Mouse (Mus musculus) bone marrow macrophage, adult 2 months (primary cell): ENCODE results near the gene Rsg1. TPM values are rescaled to one million over a fixed set of nuclear protein-coding genes. Genes with fewer than 3 reads are reported as not detected.
A peak's percentile ranks its signal among the peaks of the same experiment; 100 is the strongest.

Experiments
- H3K27ac ChIP-seq: 2 replicates; pipeline ENCODE4 v1.5.1; 2012; ENCODE audit warnings: low read depth, low read length; ENCODE audit not compliant: insufficient read depth
- H3K4me1 ChIP-seq: 2 replicates; pipeline ENCODE4 v1.6.1; 2012; ENCODE audit warnings: low read length; ENCODE audit not compliant: control insufficient read depth, insufficient read depth
- H3K4me3 ChIP-seq: 2 replicates; pipeline ENCODE4 v1.5.1; 2012; ENCODE audit warnings: mild to moderate bottlenecking, low read length, moderate library complexity; ENCODE audit not compliant: insufficient read depth
- CTCF ChIP-seq: IDR thresholded peaks from 2 replicates; pipeline ENCODE4 v1.5.1; 2012; ENCODE audit warnings: low read depth, mild to moderate bottlenecking, low read length, moderate library complexity
- POLR2A ChIP-seq: IDR thresholded peaks from 2 replicates; pipeline ENCODE4 v1.6.1; 2012; ENCODE audit warnings: mild to moderate bottlenecking, low read depth, low read length, borderline replicate concordance
- polyA plus RNA-seq: library from polyadenylated mRNA; stranded (reverse); fragments of >200 nt; gene quantifications from 2 replicates; pipeline ENCODE4 v1.2.4, GENCODE M21; 2012; ENCODE audit not compliant: missing spikeins, insufficient read depth, insufficient read length

Rsg1 gene
- polyA plus RNA-seq, 1 experiment, result 0.92 TPM

DNA sequence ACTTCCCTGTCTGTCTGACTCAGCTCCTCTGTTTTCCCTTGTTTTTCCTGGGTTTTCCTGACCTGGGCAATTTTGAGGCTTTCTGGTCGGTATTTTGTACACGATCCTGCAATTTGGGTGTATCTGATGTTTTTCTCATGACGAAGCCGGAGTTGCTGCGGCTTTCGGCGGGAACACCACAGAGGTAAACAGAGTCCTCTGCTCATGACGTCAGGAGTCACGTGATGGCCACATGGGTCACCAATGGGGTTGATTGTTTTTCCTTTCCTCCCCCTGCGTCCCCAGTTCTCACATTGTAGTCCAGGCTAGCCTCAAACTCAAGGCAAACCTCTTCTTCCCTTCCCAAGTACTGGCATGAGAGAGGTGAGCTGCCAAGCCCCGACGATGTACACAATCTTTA lies 45.7 kb downstream of the Rsg1 start:
- TF ChIP-seq CTCF (no peak), POLR2A (no peak)
- H3K4me1 ChIP-seq, result no peaks in the 10 kb centered on the region
- H3K4me3 ChIP-seq, result no peak overlapping the region
- H3K27ac ChIP-seq, result no peak overlapping the region

DNA sequence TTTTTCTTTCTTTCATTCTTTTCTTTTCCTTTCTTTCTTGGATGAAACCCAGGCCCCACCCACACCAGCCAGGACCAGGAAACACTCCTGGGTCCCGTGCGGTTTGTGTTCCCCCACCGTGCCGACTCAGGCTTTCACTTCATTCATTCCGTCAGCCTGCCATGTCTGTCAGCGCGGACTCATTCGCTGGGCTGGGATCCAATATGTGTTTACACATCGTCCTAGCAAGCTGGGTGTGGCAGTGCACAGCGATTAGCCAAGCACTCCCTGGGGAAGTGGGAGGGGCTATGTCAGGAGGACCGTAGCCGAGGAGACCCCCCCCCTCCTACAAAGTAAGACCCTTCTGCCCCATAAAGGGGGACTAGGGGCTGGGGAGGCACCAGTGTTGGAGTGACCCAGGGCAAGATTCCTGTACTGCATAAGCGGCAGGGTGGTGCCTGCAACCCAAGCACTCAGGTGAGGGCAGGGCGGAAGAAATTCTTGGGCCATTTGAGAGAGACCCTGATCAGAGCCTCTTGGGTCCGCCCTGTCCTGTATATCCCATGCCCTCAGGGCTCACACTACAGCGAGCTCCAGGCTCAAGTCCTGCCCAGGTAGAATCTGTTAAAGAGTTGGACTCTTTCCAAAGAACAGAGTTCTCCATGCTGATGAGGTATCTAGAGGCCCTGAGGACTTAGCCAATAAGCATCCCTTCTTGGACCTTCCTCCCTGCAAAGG lies 46.4 kb downstream of the Rsg1 start:
- TF ChIP-seq CTCF, result no peak
- Histone ChIP-seq H3K4me1 (no peaks in the 10 kb centered on the region), H3K4me3 (no peak overlapping the region), H3K27ac (no peak overlapping the region)

GRCm38 (mm10) chr4:141262906-141263637 lies 49.3 kb downstream of the Rsg1 start:
- Histone ChIP-seq H3K4me1 (no peaks in the 10 kb centered on the region), H3K4me3 (no peak overlapping the region), H3K27ac (no peak overlapping the region)
- TF ChIP-seq POLR2A (no peak), CTCF (no peak)

DNA sequence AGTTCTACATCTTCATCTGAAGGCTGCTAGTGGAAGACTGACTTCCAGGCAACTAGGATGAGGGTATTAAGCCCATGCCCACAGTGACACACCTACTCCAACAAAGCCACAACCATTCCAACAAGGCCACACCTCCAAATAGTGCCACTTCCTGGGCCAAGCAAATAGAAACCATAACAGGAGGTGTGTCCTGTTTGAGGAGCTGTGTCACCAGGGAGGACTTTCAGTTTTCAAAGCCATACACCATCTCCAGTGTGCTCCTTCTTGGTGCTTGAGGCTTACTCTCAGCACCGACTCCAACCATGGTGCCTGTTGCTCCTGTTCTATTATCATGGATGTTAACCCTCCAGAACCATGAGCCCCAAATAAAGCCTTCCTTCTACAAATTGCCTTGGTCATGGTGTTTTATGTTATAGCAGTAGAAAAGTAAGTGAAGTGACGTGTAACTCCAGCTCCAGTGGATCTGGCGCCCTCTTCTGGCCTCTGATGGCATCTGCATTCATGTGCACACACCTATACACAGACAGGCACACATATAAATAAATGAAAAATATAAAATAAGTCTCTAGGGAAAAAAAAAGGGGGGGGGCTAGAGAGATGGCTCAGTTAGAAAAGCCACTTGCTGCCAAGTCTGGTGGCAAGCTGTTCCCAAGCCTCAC lies 52.4 kb downstream of the Rsg1 start:
- Histone ChIP-seq H3K4me3 (no peak overlapping the region), H3K4me1 (no peaks in the 10 kb centered on the region), H3K27ac (no peak overlapping the region)
- no peak for TF ChIP-seq CTCF
- TF ChIP-seq POLR2A, result no peak

DNA sequence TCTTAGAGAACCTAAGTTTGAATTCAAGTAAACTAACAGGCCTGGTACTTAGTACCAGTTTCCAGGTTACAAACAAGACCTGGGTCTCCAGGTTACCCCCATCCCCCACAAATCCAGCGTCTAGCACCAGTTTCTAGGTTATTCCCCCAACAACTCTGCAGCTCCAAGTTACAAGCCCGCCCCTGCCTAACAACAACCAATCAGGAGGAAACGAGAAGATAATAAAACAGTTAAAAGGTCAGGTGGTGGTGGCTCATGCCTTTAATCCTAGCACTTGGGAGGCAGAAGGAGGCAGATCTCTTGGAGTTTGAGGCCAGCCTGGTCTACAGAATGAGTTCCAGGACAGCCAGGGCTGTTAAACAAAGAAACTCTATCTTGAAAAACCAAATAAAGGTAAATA lies 53.5 kb downstream of the Rsg1 start:
- H3K27ac ChIP-seq, result no peak overlapping the region
- H3K4me1 ChIP-seq, result peaks cover 11% of the 10 kb centered on the region
- H3K4me3 ChIP-seq, result no peak overlapping the region
- TF ChIP-seq CTCF, result no peak
- no peak for TF ChIP-seq POLR2A

GRCm38 (mm10) chr4:141267837-141268236 lies 54.1 kb downstream of the Rsg1 start:
- TF ChIP-seq CTCF (peak; percentile 76), POLR2A (no peak)
- Histone ChIP-seq H3K27ac (no peak overlapping the region), H3K4me3 (no peak overlapping the region), H3K4me1 (peaks cover 15% of the 10 kb centered on the region)

GRCm38 (mm10) chr4:141268350-141268749 lies 54.6 kb downstream of the Rsg1 start:
- Histone ChIP-seq H3K4me3 (no peak overlapping the region), H3K27ac (no peak overlapping the region), H3K4me1 (peaks cover 15% of the 10 kb centered on the region)
- no peak for TF ChIP-seq CTCF
- TF ChIP-seq POLR2A, result no peak

- Histone ChIP-seq H3K4me1 (peaks cover 15% of the 10 kb centered on the region), H3K27ac (no peak overlapping the region), H3K4me3 (no peak overlapping the region)
- TF ChIP-seq POLR2A, result no peak
- 0 out of 2 replicates have a peak, but pooled peaks have one; percentile 17 for TF ChIP-seq CTCF
Observed at GRCm38 (mm10) chr4:141269080-141269479, 55.3 kb downstream of the Rsg1 start.

DNA sequence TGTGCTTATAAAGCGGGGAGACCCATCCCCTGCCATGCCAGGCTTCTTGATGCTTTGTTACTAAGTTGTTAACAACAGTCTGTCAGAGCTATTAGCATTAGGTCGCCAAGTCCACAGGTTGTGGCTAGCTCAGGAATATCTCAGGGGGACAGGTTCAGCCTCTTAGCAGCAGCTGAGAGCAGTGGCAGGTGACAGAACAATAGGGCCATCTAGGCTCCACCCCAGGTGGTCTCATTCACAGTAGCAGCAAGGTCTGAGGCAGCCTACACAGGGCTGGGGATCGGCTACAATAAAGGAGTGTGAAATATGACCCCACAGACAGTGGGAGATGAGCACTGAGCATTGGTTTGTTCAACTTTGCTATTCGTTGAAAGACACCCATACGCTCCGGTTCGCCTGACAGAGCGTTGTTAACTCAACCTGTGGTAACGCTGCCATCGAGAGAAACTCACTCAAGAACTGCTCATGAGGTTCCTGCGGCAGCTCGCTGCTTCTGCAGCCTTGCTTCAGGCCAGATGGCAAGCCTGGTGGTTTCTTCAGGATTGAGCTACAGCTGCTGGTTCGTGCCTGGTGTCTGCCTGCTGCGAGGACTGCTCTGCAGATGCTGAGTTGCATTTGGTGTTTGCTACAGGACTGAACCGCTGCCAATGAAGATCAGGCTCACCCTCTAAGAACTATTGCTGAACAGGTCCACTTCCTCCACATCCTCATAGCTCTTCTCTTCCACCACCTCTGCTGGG lies 56.6 kb downstream of the Rsg1 start:
- Histone ChIP-seq H3K4me1 (peaks cover 15% of the 10 kb centered on the region), H3K27ac (no peak overlapping the region), H3K4me3 (no peak overlapping the region)
- TF ChIP-seq POLR2A (no peak), CTCF (no peak)

GRCm38 (mm10) chr4:141271228-141271627 lies 57.5 kb downstream of the Rsg1 start:
- no peak overlapping the region for H3K4me3 ChIP-seq

More at GRCm38 (mm10) chr4:141271228-141271627, 57.5 kb downstream of the Rsg1 start:
- TF ChIP-seq CTCF (no peak), POLR2A (no peak)
- Histone ChIP-seq H3K4me1 (peaks cover 15% of the 10 kb centered on the region), H3K27ac (peak overlapping the region; percentile 15; the same call in 1 of the 2 replicates)
